Mouse (Mus musculus) heart, postnatal 36 days (tissue): Measurements from ENCODE around the gene Cetn4. TPM values are rescaled to one million over a fixed set of nuclear protein-coding genes. Genes with fewer than 3 reads are reported as not detected.

Experiments used
- DNase-seq, 2 experiments: peaks; one replicate each; pipeline ENCODE4 v3.0.0; 2021 to 2022
- intact Hi-C: fragments of 180-260 bp; cut with DNase I; formaldehyde crosslinking; loops from one replicate; pipeline ENCODE4 v1.15.1; 2025
- total RNA-seq, 2 experiments: library from RNA; stranded (reverse); gene quantifications; 2 replicates each; pipeline ENCODE4 v1.2.3; 2021

Gene Cetn4
- total RNA-seq: 1 to 10 TPM in 1 of 2 experiments, not detected in 1; 1.6 TPM

DNA sequence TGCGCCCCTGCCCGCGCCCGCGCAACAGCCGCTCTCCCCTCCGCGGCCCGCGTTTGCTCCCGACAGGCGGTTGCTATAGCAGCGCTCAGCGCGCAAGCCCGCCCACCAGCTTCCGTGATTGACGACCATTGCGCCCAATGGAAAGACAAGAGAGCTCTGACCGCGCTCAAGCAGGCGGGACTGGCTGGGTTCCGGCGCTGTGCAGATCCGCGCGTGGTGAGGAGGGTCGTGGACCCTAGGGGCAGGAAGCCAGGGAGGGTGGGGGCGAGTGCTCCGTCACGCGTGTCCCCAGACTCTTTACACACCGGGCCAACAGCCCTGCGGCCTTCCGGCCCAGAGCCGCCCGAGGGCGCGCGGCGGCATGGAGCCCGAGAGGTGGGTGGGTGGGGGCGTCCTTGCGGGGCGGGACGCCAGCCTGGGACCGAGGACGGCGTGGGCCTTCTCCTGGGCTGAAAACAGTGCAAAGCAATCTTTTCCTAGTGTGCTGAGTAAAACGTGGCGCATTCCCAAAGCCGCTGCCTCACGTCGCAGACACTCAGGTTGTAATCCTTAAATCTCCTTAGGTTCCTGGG lies at the start of gene Cetn4, which contains the start of gene Bbs12:
Gene Cetn4, minus strand, starts transcription at position 339 of the 572 bp plus-strand sequence.
Gene Bbs12, plus strand, starts transcription at position 185 of the 572 bp plus-strand sequence.
- peak; percentile 99 to 100 for DNase-seq
- intact Hi-C loops: no loop called here

DNA sequence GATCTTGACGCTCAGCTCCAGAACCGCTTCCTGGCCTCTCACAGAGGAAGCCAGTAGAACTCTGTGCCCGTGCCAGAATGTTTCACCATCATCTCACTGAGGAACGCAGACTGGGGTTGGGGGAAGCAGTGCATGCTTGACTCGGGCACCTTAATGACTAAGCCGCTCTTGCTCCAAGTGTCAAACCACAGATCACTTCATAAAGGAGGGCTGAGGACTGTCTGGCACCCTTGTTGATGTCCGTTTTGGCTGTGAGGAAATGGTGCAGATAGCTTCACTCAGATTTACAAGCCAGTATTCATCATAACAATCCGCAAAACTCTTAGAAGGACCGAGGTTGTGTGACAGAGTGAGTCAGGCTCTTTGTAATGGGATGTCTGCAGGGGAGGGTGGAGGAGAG lies 48.2 kb upstream of the Cetn4 start:
- intact Hi-C loops: no loop called here
- no peak for DNase-seq

DNA sequence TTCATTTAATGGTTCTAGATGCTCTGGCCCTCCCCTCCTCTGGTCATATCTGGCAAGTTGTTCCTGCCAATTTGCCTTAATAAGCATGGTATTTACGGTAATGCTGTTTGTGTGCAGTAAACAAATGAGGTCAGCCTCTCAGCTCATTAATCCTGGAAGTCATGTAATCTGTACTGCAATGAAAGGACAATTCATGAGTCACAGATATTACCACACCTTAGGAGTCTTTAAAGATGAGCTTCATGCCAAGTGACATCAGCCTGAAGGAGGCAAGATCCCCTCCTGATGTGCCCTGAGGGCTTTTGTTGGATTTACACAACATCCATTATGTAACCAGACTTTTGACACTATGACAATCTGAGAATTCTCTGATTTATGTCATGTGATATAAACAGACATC lies 42.2 kb upstream of the Cetn4 start:
- DNase-seq: no peak

DNA sequence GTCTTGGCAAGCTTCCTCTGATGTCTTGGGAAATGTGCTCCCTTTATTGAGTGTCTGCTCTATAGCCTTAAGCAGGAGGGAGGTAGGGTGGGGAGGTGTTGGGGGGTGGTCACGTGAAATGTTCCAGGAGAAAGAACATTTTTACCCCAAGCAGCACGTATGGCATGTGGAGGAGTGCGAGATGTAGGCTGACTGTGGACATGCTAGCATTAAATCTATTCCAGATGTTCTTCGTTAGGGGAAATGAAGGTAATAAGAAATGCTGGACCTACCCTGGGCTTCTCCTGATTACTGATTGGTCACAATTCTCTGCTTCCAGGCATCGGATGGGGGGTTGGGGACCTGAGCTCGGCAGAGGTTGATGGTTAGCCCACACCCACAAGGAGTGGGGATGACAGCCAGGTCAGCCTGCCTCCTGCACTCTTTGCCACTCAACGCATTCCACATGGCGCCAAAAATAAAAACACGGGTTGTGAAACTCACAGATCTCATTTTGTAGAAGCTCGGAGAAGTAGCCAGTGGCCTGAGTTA lies 41.5 kb upstream of the Cetn4 start:
- DNase-seq: peak in 1 of 2 experiments; percentile 34
- intact Hi-C loops: no loop called here

More for the DNA sequence above, 42.2 kb upstream of the Cetn4 start:
- intact Hi-C loops: no loop called here

DNA sequence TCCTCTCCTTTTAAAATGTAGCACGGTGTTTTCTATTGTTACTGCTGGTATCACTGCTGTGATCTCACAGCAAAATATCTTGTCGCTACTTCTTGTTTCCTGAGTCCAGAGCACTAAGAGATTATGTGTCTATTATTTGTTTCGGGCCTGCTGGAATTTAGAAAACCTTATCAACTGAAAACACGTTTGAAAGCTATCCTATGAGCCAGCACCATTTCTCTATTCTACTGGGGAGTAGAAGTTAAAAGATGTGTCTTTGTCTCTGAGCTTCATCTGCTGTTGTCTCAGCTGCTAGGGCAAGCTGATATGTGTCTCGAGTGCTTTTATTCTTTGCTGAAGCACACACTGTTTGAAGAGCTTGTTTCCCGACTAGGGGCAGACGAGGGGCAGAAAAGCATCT lies 37.9 kb upstream of the Cetn4 start:
- no peak for DNase-seq
- intact Hi-C loops: no loop called here

GRCm38 (mm10) chr3:37349166-37349548 lies 36.6 kb upstream of the Cetn4 start:
- peak in 1 of 2 experiments; percentile 30 for DNase-seq
- intact Hi-C loops: loop anchor here (2.0 kb wide), 1 partner anchor 32 kb away; no protein-coding TSS in a partner anchor

DNA sequence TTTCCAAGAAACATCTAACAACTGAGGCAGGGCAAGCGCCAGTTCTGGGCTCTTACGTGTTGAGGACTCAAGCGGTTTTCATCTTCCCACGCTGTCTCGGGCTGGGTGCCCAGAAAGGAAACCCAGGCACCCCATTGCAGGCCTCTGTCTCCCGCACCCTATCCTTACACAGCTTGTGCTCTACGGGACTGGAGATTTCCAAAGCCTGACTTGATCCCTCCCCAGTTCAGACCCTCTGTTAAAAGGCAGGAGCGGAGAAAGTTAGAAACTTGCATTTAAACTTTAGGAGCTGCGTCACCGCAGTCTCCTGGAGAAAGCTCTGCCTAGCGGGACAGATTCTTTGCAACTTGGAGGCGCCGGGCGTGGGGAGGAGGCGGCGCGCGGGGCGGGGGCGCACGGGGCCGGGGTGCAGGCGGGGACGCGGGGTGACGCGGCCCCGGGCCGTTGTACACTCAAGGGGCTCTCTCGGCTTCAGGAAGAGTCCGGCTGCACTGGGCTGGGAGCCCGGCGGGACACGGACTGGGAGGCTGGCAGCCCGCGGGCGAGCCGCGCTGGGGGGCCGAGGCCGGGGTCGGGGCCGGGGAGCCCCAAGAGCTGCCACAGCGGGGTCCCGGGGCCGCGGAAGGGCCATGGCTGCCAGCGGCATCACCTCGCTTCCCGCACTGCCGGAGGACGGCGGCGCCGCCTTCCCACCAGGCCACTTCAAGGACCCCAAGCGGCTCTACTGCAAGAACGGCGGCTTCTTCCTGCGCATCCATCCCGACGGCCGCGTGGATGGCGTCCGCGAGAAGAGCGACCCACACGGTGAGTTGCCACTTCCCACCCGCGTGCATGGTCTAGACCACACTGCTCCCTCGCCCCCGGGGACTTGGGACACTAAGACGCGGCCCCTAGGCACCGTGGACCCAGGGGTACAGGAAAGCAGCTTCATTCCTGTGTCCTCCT lies 36.0 kb upstream of the Cetn4 start, which contains the start of gene Fgf2:
Gene Fgf2, plus strand, starts transcription at position 126 of the 945 bp plus-strand sequence.
- peak; percentile 62 to 68 for DNase-seq
- intact Hi-C loops: loop anchor here (2.0 kb wide), 1 partner anchor 32 kb away; no protein-coding TSS in a partner anchor

DNA sequence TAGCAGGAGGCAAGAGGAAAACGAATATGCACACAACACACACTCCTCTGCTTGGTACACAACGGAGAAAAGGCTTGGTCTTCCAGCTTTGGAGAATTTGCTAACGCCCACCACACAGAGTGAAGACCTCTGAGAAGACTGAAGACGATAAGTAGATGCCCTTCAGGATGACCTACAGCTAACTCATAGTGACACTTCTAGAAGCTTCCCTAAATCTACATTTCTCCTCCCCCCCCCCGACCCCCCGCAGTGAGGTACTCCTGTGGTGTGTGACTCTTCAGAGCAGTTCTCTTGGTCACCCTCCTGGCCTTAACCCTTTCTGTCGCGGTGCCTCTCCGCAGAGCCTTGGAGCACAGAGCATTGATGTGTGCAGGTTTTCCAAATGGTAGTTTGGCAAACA lies 35.2 kb upstream of the Cetn4 start:
- intact Hi-C loops: loop anchor here (2.0 kb wide), 1 partner anchor 33 kb away; no protein-coding TSS in a partner anchor
- no peak for DNase-seq

- intact Hi-C loops: loop anchor here (1.0 kb wide), 1 partner anchor 71 kb away; no protein-coding TSS in a partner anchor
- DNase-seq: no peak
Observed at GRCm38 (mm10) chr3:37342811-37343210, 30.3 kb upstream of the Cetn4 start.

GRCm38 (mm10) chr3:37341110-37341509 lies 28.6 kb upstream of the Cetn4 start:
- DNase-seq: peak; percentile 26 to 48
- intact Hi-C loops: no loop called here

DNA sequence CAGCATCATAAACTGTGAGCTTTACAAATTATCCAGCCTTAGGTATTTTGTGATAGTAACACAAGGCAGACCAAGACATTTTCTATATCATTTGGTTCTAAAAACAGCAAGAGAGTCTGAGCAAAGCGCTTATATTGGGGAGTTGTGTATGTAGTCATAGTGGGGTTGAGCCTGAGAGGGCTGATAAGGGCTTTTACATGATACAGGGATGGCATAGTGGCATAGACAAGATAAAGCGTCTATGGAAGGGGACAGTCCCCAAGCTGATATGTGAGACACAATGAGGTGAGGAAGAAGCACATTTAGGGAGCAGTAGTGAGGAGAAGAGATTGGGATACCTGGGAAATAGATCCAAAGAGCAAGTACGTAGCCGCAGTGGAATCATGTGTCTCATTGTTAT lies 21.5 kb upstream of the Cetn4 start:
- intact Hi-C loops: loop anchor here (10.0 kb wide), 1 partner anchor 891 kb away; no protein-coding TSS in a partner anchor
- DNase-seq: no peak

DNA sequence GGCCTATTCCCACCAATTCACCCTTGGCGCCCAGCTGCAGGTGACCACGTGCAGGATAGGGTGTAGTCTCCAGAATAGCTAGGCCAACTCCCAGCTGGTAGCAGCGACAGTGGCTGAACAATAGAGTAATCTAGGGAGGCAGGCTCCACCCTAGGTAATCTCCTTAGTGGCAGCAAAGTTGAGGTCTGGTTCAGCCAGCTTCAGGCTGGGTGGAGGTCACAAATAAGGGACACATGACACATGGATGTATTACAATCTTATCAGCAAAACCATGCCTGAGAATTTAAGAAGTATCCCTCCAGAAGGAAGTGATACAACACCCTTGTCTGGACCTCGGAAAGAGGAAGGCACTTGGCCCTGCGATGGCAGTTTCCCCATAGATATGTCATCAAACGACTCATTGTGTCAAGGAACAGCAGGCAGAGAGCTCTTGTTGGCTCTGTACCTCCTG lies 19.5 kb upstream of the Cetn4 start:
- no peak for DNase-seq
- intact Hi-C loops: loop anchor here (10.0 kb wide), 1 partner anchor 893 kb away; no protein-coding TSS in a partner anchor

DNA sequence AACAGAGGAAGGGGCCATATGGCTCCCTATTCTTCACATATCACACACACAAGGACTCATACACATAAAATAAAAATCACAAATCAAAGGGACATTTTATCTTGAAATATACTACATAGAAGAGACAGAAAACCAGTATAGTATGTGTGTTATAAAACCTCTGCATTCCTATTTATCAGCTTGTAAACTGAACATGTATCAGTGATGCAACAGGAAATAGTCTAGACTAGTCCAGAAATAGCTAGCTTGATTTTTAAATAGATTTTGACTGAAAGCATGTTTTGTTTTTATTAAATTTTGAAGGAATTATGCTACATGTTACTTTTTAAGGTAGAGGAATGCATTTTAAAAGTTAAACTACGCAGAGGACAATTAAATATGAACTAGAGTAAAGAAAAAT lies 17.5 kb upstream of the Cetn4 start:
- no peak for DNase-seq

DNA sequence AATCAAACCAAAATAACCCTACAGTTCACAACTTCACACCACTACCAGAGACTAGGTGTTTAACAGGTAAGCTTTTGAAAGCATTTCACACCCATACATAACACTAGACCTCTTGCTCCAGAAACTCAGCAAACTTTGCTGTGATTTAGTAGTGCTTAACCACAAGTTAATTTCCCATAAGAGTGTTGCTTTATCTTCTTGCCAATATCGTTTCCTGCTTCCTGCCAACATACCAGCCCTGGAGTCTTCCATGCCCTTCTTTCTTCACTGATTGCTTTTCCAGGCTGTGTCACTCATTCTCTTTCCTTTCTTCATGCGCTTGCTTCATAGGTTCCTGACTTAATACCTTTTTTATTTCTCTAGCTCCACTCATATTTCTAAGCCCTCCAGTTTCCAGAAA lies 16.0 kb upstream of the Cetn4 start:
- intact Hi-C loops: no loop called here
- DNase-seq: no peak

More for the DNA sequence above, 17.5 kb upstream of the Cetn4 start:
- intact Hi-C loops: loop anchor here (10.0 kb wide), 1 partner anchor 895 kb away; no protein-coding TSS in a partner anchor

DNA sequence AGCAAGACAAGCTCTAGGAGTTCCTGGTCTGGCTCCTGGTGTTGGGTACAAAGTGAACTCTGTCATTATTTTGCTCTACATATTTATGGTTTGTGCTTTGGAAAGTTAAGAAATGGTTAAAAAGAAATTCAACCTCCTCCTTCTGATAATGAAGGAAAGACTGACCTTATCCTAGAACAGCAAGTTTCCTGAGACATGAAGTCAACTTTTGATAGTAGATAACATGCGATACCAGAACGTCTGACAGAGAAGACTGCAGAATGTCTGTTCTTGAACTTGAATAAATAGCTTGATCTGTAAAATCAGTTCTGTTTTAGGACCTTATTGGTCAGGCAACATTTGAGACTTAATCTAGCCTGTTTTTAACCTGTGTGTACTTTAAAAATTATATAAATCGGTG lies 14.1 kb upstream of the Cetn4 start:
- no peak for DNase-seq
- intact Hi-C loops: no loop called here

DNA sequence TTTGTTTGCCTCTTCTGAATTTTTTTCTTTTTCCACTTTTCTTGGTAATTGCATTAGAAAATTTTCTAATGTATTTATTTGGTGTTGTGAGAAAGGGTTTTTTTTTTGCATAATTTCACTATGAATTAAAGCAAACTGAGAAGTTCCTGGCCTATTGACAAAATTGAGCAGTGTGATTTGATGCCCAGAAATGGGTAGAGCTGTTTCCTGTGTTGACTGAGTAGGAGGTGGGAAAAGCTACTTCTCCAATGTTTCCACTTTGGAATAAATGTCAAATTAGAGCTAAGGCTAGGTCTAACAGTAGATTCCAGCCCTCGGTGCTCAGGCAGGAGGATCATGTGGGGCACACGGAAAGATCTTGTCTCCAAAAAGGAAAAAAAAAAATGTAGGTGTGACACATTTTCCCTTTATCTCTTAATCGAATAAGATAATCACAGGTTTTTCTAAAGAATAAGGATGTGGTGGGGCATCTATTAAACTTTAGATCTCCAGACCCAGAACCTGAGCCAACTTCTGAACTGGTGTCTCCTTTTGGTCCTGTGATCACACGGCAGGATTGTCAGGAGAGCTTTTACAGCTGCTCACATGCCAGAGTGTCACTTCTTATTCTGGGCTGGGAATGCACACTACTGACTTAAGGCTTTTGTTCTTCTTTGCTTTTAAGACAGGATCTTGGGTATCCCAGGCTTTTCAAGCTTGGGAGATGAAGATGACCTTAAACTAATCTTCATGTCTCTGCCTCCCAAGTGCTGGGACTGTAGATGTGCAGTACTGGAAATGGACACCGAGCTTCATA lies 13.0 kb upstream of the Cetn4 start:
- DNase-seq: no peak
- intact Hi-C loops: loop anchor here (2.0 kb wide), 1 partner anchor 89 kb away; no protein-coding TSS in a partner anchor

- DNase-seq: peak in 1 of 2 experiments; percentile 14
- intact Hi-C loops: loop anchor here (2.0 kb wide), 1 partner anchor 90 kb away; no protein-coding TSS in a partner anchor
Observed at GRCm38 (mm10) chr3:37324310-37324709, 11.8 kb upstream of the Cetn4 start.

GRCm38 (mm10) chr3:37316233-37316632 lies 3.7 kb upstream of the Cetn4 start:
- no peak for DNase-seq
- intact Hi-C loops: no loop called here

- DNase-seq: peak in 1 of 2 experiments; percentile 9
- intact Hi-C loops: no loop called here
Observed at GRCm38 (mm10) chr3:37313371-37313770, 863 bp upstream of the Cetn4 start.

DNA sequence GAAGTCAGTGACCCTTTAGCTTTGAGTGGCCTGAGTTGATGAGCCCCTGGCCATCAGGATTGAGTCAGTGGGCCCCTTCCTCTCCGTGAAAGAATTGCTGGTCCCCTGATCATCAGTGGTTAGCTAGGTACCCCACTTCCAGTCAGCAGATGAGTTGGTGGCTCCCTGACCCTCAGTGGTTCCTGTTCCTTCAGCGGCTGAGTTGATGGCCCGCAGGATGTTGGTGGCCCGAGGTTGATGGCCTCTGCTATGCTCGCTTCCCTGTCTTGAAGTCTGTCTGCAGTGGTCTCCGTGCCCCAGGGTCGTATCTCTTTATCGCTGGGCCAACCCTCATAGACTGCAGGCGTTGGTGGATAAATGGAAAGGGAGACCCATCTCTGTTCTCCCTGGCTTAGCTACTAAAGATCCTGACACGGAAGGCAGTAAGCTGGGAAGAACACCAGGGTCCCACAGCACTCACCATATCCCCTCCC lies 575 bp downstream of the Cetn4 start:
- intact Hi-C loops: no loop called here

More for the DNA sequence above, 575 bp downstream of the Cetn4 start:
- DNase-seq: no peak
